Mouse (Mus musculus) heart, embryonic 14.5 days (tissue): ENCODE measurements around the gene Csnk2b. TPM values are rescaled to one million over a fixed set of nuclear protein-coding genes. Genes with fewer than 3 reads are reported as not detected.

ENCODE experiments used
- ATAC-seq: fragments of 200-750 bp; cut with Nextera tagmentation; 2 replicates; pipeline ENCODE4 v1.8.0; 2017; ENCODE audit warnings: low read depth, moderate TSS enrichment; ENCODE audit not compliant: insufficient number of reproducible peaks, insufficient read depth, low FRiP score
- H3K27ac ChIP-seq, 2 experiments: fragments of 200-500 bp in 1 of 2; fragments of 300-500 bp in 1 of 2; sonication (generic) in 1 of 2; replicated peaks in 1 of 2; 2 replicates each; pipeline ENCODE4 v1.5.1; 2012 to 2014; ENCODE audit warnings: low read depth in 2 of 2, low read length in 2 of 2, control low read depth in 1 of 2, mild to moderate bottlenecking in 1 of 2, mixed read lengths in 1 of 2; ENCODE audit not compliant: control insufficient read depth in 1 of 2, insufficient read depth in 1 of 2
- H3K27me3 ChIP-seq: fragments of 300-500 bp; sonication (generic); 2 replicates; pipeline ENCODE4 v1.6.1; 2014; ENCODE audit warnings: mild to moderate bottlenecking, low read length, control low read depth; ENCODE audit not compliant: control insufficient read depth, insufficient read depth
- H3K36me3 ChIP-seq: fragments of 300-500 bp; sonication (generic); 2 replicates; pipeline ENCODE4 v1.6.1; 2014; ENCODE audit warnings: mild to moderate bottlenecking, control low read depth, low read length, mixed read lengths; ENCODE audit not compliant: control insufficient read depth, insufficient read depth
- H3K4me1 ChIP-seq, 2 experiments: fragments of 200-500 bp in 1 of 2; fragments of 300-500 bp in 1 of 2; sonication (generic) in 1 of 2; 2 replicates each; pipeline ENCODE4 v1.6.1; 2012 to 2014; ENCODE audit warnings: low read length in 2 of 2, control low read depth in 1 of 2, mixed read lengths in 1 of 2; ENCODE audit not compliant: control insufficient read depth in 2 of 2, insufficient read depth in 2 of 2
- H3K4me2 ChIP-seq: fragments of 300-500 bp; sonication (generic); 2 replicates; pipeline ENCODE4 v1.6.1; 2014; ENCODE audit warnings: mild to moderate bottlenecking, low read length
- H3K4me3 ChIP-seq, 2 experiments: fragments of 200-500 bp in 1 of 2; fragments of 300-500 bp in 1 of 2; sonication (generic) in 1 of 2; 2 replicates each; pipeline ENCODE4 v1.5.1; 2012 to 2014; ENCODE audit warnings: low read length in 2 of 2, mild to moderate bottlenecking in 2 of 2, control low read depth in 1 of 2, low read depth in 1 of 2, moderate library complexity in 1 of 2; ENCODE audit not compliant: control insufficient read depth in 1 of 2, insufficient read depth in 1 of 2
- H3K9ac ChIP-seq: fragments of 300-500 bp; sonication (generic); 2 replicates; pipeline ENCODE4 v1.6.1; 2014; ENCODE audit warnings: mild to moderate bottlenecking, low read length
- H3K9me3 ChIP-seq: fragments of 300-500 bp; sonication (generic); 2 replicates; pipeline ENCODE4 v1.6.1; 2016; ENCODE audit warnings: low read length, control low read depth; ENCODE audit not compliant: control insufficient read depth
- WGBS: fragments of 180-500 bp; shearing (Covaris S2); extraction: QIAGEN DNeasy Blood & Tissue Kit; methylation state at CpG from one replicate; pipeline ENCODE4 v1.1.7; 2014; 5-methylcytosine and 5-hydroxymethylcytosine counted together
- polyA plus RNA-seq: library from polyadenylated mRNA; unstranded; fragments of >200 nt; fragmentation: Nextera tagmentation; extraction: Ambion mirVana; gene quantifications from 2 replicates; pipeline ENCODE4 v1.2.1, GENCODE M21; 2014

Gene Csnk2b
- 219 and 234 TPM in 2 replicates for polyA plus RNA-seq

- peaks cover 47% of the 10 kb centered on the region for H3K36me3 ChIP-seq
- H3K27me3 ChIP-seq, result no peaks in the 10 kb centered on the region
- H3K9ac ChIP-seq, result peak within 1 kb of the TSS; percentile 98
- peak within 1 kb of the TSS; percentile 80 to 83 for H3K27ac ChIP-seq
- no peaks in the 10 kb centered on the region for H3K9me3 ChIP-seq
- WGBS, result under 1% methylated on average over 19 of the region's 19 CpGs
- ATAC-seq, result no peak
- H3K4me2 ChIP-seq, result peak within 1 kb of the TSS; percentile 96
- H3K4me1 ChIP-seq, result peaks cover 4 to 23% of the 10 kb centered on the region in 2 experiments
- H3K4me3 ChIP-seq, result peak within 1 kb of the TSS; percentile 77 to 94
These were observed at the start of gene Csnk2b for GRCm38 (mm10) chr17:35121871-35122303. Gene Csnk2b (minus strand): TSS chr17:35122053.

- no peak for ATAC-seq
- Histone ChIP-seq H3K27me3 (no peaks in the 10 kb centered on the region), H3K27ac (no peak overlapping the region), H3K4me2 (no peak overlapping the region), H3K9ac (no peak overlapping the region), H3K9me3 (no peaks in the 10 kb centered on the region), H3K36me3 (no peaks in the 10 kb centered on the region), H3K4me3 (no peak overlapping the region), H3K4me1 (peaks cover 5 to 9% of the 10 kb centered on the region in 2 experiments; a peak in 3 of 4 replicates)
- WGBS, result 8% methylated on average over 4 of the region's 4 CpGs
These were observed 46.8 kb upstream of the Csnk2b start for GRCm38 (mm10) chr17:35168541-35169207.

GRCm38 (mm10) chr17:35167794-35168193, 45.9 kb upstream of the Csnk2b start:
- no peak overlapping the region for H3K27ac ChIP-seq
- H3K27me3 ChIP-seq, result no peaks in the 10 kb centered on the region
- H3K4me2 ChIP-seq, result no peak overlapping the region
- H3K36me3 ChIP-seq, result no peaks in the 10 kb centered on the region
- 79% methylated on average over 7 of the region's 7 CpGs for WGBS
- no peak overlapping the region for H3K4me3 ChIP-seq
- no peak for ATAC-seq
- no peak overlapping the region for H3K9ac ChIP-seq
- H3K9me3 ChIP-seq, result no peaks in the 10 kb centered on the region
- peaks cover 6 to 17% of the 10 kb centered on the region in 2 experiments for H3K4me1 ChIP-seq

- ATAC-seq, result no peak
- no peak overlapping the region; a peak in 1 of 4 replicates for H3K27ac ChIP-seq
- H3K27me3 ChIP-seq, result no peaks in the 10 kb centered on the region
- no peak overlapping the region for H3K9ac ChIP-seq
- peaks cover 8% of the 10 kb centered on the region for H3K36me3 ChIP-seq
- no peaks in the 10 kb centered on the region for H3K9me3 ChIP-seq
- H3K4me1 ChIP-seq, result peaks cover 10 to 30% of the 10 kb centered on the region in 2 experiments
- no peak overlapping the region for H3K4me3 ChIP-seq
- WGBS, result 74% methylated on average over 8 of the region's 8 CpGs
- peak overlapping the region; percentile 72; the same call in 1 of the 2 replicates for H3K4me2 ChIP-seq
These were observed 44.6 kb upstream of the Csnk2b start for GRCm38 (mm10) chr17:35166352-35167035.

- ATAC-seq, result no peak
- Histone ChIP-seq H3K4me3 (peak overlapping the region; percentile 81 to 100), H3K4me1 (peaks cover 10 to 31% of the 10 kb centered on the region in 2 experiments), H3K36me3 (peaks cover 16% of the 10 kb centered on the region), H3K27ac (peak overlapping the region; percentile 99 to 100), H3K9me3 (no peaks in the 10 kb centered on the region), H3K4me2 (peak overlapping the region; percentile 72), H3K9ac (peak overlapping the region; percentile 70), H3K27me3 (no peaks in the 10 kb centered on the region)
- WGBS, result 24% methylated on average over 12 of the region's 12 CpGs
These were observed 43.8 kb upstream of the Csnk2b start for GRCm38 (mm10) chr17:35165451-35166155.

GRCm38 (mm10) chr17:35164568-35165450, 43.0 kb upstream of the Csnk2b start, which contains the start of gene Prrc2a:
Gene Prrc2a (minus strand): TSS chr17:35164897.
- Histone ChIP-seq H3K4me1 (peaks cover 10 to 31% of the 10 kb centered on the region in 2 experiments), H3K9me3 (no peaks in the 10 kb centered on the region), H3K9ac (peak within 1 kb of the TSS; percentile 100), H3K27me3 (no peaks in the 10 kb centered on the region), H3K27ac (peak within 1 kb of the TSS; percentile 99 to 100), H3K4me3 (peak within 1 kb of the TSS; percentile 94 to 100), H3K4me2 (peak within 1 kb of the TSS; percentile 85), H3K36me3 (peaks cover 24% of the 10 kb centered on the region)
- WGBS, result under 1% methylated on average over 70 of the region's 89 CpGs
- peak; percentile 94 for ATAC-seq
